ENCODE assay signal across 9 mouse cellular contexts in genomic region chr4:148607758-148608157, GRCm38 (mm10). TPM values are rescaled to one million over a fixed set of nuclear protein-coding genes. Genes with fewer than 3 reads are reported as not detected.
DNase-seq lines count a peak whose midpoint lies in the region; ATAC-seq and TF ChIP-seq lines count a peak whose summit lies in the region.
"Had no signal": no experiment of that assay in that cellular context is flagged by ENCODE, and none has a peak within 500 bp of the region (broad histone marks: within the 10 kb centered on the region; RNA-seq: fewer than 3 reads in every experiment).

No protein-coding gene starts in this region.

- peak; percentile 85 for TF ChIP-seq CTCF in forebrain, postnatal 0 days (IDR thresholded peaks at IDR 0.05; ENCODE audit: low read depth)
- peak; percentile 95 for TF ChIP-seq CTCF in liver, postnatal 0 days (IDR thresholded peaks at IDR 0.05; ENCODE audit: low read depth)

- TF ChIP-seq EP300 in liver, postnatal 0 days (IDR thresholded peaks at IDR 0.05; ENCODE audit: low read depth), result no peak

- peak; percentile 36 for DNase-seq in ovary, postnatal 10 days (ENCODE audit: low spot score)
- DNase-seq in ovary, adult 18-20 months (ENCODE audit: low spot score), result no peak
- DNase-seq in c-Kit-negative CD71-positive TER-119-positive erythroid progenitor cells, embryonic 14.5 days (ENCODE audit: low read depth, low spot score), result peak; percentile 25
- peak; percentile 73 for DNase-seq in forebrain, postnatal 0 days
- peak; percentile 85 for DNase-seq in liver, postnatal 0 days
- DNase-seq in right cerebral cortex, postnatal 14 days, result peak; percentile 88
- peak; percentile 72 to 82 for DNase-seq in urinary bladder, postnatal 36 days (ENCODE audit: low spot score in 2 of 2)

- no peaks in the 10 kb centered on the region for H3K4me1 ChIP-seq in forebrain, postnatal 0 days (ENCODE audit: insufficient read depth)
- H3K4me1 ChIP-seq in liver, postnatal 0 days (ENCODE audit: insufficient read depth), result peaks cover 8% of the 10 kb centered on the region; the same call in 1 of the 2 replicates

- H3K27ac ChIP-seq in forebrain, postnatal 0 days (ENCODE audit: low read depth, low read length), result no peak overlapping the region
- no peak overlapping the region for H3K27ac ChIP-seq in liver, postnatal 0 days (ENCODE audit: low read depth)
- H3K27ac ChIP-seq: hindbrain, embryonic 15.5 days had no signal

- peak; percentile 71; the same call in 1 of the 2 replicates for ATAC-seq in forebrain, postnatal 0 days
- peak; percentile 85 for ATAC-seq in inflammation-experienced regulatory T-cells, adult 6 months
- peak; percentile 52 for ATAC-seq in liver, postnatal 0 days

- H3K9me3 ChIP-seq in forebrain, postnatal 0 days (ENCODE audit: low read length), result no peaks in the 10 kb centered on the region
- H3K9me3 ChIP-seq in liver, postnatal 0 days (ENCODE audit: low read length), result no peaks in the 10 kb centered on the region
- H3K9me3 ChIP-seq: hindbrain, embryonic 15.5 days had no signal

- H3K27me3 ChIP-seq in forebrain, postnatal 0 days (ENCODE audit: insufficient read depth, low read length), result no peaks in the 10 kb centered on the region
- H3K27me3 ChIP-seq in liver, postnatal 0 days (ENCODE audit: insufficient read depth, low read length), result no peaks in the 10 kb centered on the region
- H3K27me3 ChIP-seq: hindbrain, embryonic 15.5 days had no signal

- no peak overlapping the region for H3K4me2 ChIP-seq in forebrain, postnatal 0 days (ENCODE audit: low read depth)
- no peak overlapping the region for H3K4me2 ChIP-seq in liver, postnatal 0 days (ENCODE audit: low read depth, low read length)
- H3K4me2 ChIP-seq: hindbrain, embryonic 15.5 days had no signal

- WGBS in forebrain, postnatal 0 days, result 18% methylated on average over 5 of the region's 5 CpGs
- WGBS in liver, postnatal 0 days (ENCODE audit: insufficient replicate concordance), result 16% methylated on average over 5 of the region's 5 CpGs

- H3K9ac ChIP-seq in forebrain, postnatal 0 days, result no peak overlapping the region
- H3K9ac ChIP-seq in liver, postnatal 0 days (replicated peaks), result no peak overlapping the region
- H3K9ac ChIP-seq: hindbrain, embryonic 15.5 days had no signal

- no peak overlapping the region for H3K4me3 ChIP-seq in forebrain, postnatal 0 days (ENCODE audit: low read depth, low read length)
- H3K4me3 ChIP-seq in liver, postnatal 0 days (ENCODE audit: low read depth, low read length), result no peak overlapping the region
- H3K4me3 ChIP-seq: hindbrain, embryonic 15.5 days had no signal

- peaks cover 7% of the 10 kb centered on the region; the same call in 1 of the 2 replicates for H3K36me3 ChIP-seq in forebrain, postnatal 0 days (ENCODE audit: insufficient read depth)
- H3K36me3 ChIP-seq in liver, postnatal 0 days (replicated peaks; ENCODE audit: insufficient read depth, low read length), result peaks cover 22% of the 10 kb centered on the region

RNA-seq across cellular contexts. Expression of gene Masp2, which starts 5.4 kb away (rescaled TPM):
- total RNA-seq in forebrain, postnatal 0 days (2014; rRNA removed), result 0.24 TPM in 1 of 2 replicates, not detected in the other
- polyA plus RNA-seq in forebrain, postnatal 0 days (2015; fragmentation: Nextera tagmentation; extraction: Ambion mirVana), result 0.26 TPM in 1 of 2 replicates, not detected in the other
- polyA plus RNA-seq in inflammation-experienced regulatory T-cells, adult 6 months (2017; shearing (Covaris generic)), result under 1 TPM in 1 of 3 experiments, not detected in 2; 0.63 TPM
- polyA plus RNA-seq in liver, postnatal 0 days (2015; fragmentation: Nextera tagmentation; extraction: Ambion mirVana), result 109 and 112 TPM in 2 replicates

RNA-seq across cellular contexts. Expression of gene Srm, which starts 16.5 kb away (rescaled TPM):
- 59.9 and 60.3 TPM in 2 replicates for total RNA-seq in forebrain, postnatal 0 days (2014; rRNA removed)
- 199 and 232 TPM in 2 replicates for polyA plus RNA-seq in forebrain, postnatal 0 days (2015; fragmentation: Nextera tagmentation; extraction: Ambion mirVana)
- polyA plus RNA-seq in inflammation-experienced regulatory T-cells, adult 6 months (2017; shearing (Covaris generic)), result 1 to 10 TPM; 4.7 to 5.2 (median 4.8) TPM
- polyA plus RNA-seq in liver, postnatal 0 days (2015; fragmentation: Nextera tagmentation; extraction: Ambion mirVana), result 71.2 and 75.2 TPM in 2 replicates

RNA-seq across cellular contexts. Expression of gene Tardbp, which starts 19.1 kb away (rescaled TPM):
- 107 and 159 TPM in 2 replicates for total RNA-seq in forebrain, postnatal 0 days (2014; rRNA removed)
- polyA plus RNA-seq in forebrain, postnatal 0 days (2015; fragmentation: Nextera tagmentation; extraction: Ambion mirVana), result 101 and 104 TPM in 2 replicates
- polyA plus RNA-seq in inflammation-experienced regulatory T-cells, adult 6 months (2017; shearing (Covaris generic)), result 100 to 1,000 TPM; 149 to 182 (median 164) TPM
- 73.4 and 76.7 TPM in 2 replicates for polyA plus RNA-seq in liver, postnatal 0 days (2015; fragmentation: Nextera tagmentation; extraction: Ambion mirVana)

RNA-seq across cellular contexts. Expression of gene Gm572, which starts 35.4 kb away (rescaled TPM):
- not detected in 2 replicates for total RNA-seq in forebrain, postnatal 0 days (2014; rRNA removed)
- not detected in 2 replicates for polyA plus RNA-seq in forebrain, postnatal 0 days (2015; fragmentation: Nextera tagmentation; extraction: Ambion mirVana)
- not detected for polyA plus RNA-seq in inflammation-experienced regulatory T-cells, adult 6 months (2017; shearing (Covaris generic))
- polyA plus RNA-seq in liver, postnatal 0 days (2015; fragmentation: Nextera tagmentation; extraction: Ambion mirVana), result not detected in 2 replicates
- polyA plus RNA-seq: hindbrain, embryonic 15.5 days had no signal

RNA-seq across cellular contexts. Expression of gene Exosc10, which starts 49.5 kb away (rescaled TPM):
- 70.4 and 80.0 TPM in 2 replicates for total RNA-seq in forebrain, postnatal 0 days (2014; rRNA removed)
- 75.3 and 76.8 TPM in 2 replicates for polyA plus RNA-seq in forebrain, postnatal 0 days (2015; fragmentation: Nextera tagmentation; extraction: Ambion mirVana)
- polyA plus RNA-seq in inflammation-experienced regulatory T-cells, adult 6 months (2017; shearing (Covaris generic)), result 100 to 1,000 TPM in 1 of 3 experiments, 10 to 100 TPM in 2; 63.8 to 103 (median 96.2) TPM
- 15.4 and 17.5 TPM in 2 replicates for polyA plus RNA-seq in liver, postnatal 0 days (2015; fragmentation: Nextera tagmentation; extraction: Ambion mirVana)

Comparison
In these comparisons a context has a peak if more than half of its experiments do, and no peak if none do; other contexts are left out.
1. RNA of gene Masp2, which starts 5.4 kb away (polyA plus RNA-seq): 109 to 112 TPM in liver, postnatal 0 days; 0.63 TPM in inflammation-experienced regulatory T-cells, adult 6 months and 0.26 TPM in forebrain, postnatal 0 days; every median in the first group is over 10 times any median in the second.
2. RNA of gene Srm, which starts 16.5 kb away (polyA plus RNA-seq): 199 to 232 TPM in forebrain, postnatal 0 days and 71.2 to 75.2 TPM in liver, postnatal 0 days; 4.7 to 5.2 TPM in inflammation-experienced regulatory T-cells, adult 6 months; every median in the first group is over 10 times any median in the second.
3. Peak in every context shown above with its lines, with median percentiles within 50 percentile points of each other: ATAC-seq.